ENCODE assay signal across 10 mouse cellular contexts in genomic region chr2:170193850-170194249, GRCm38 (mm10). TPM values are rescaled to one million over a fixed set of nuclear protein-coding genes. Genes with fewer than 3 reads are reported as not detected.
A peak's percentile ranks its signal among the peaks of the same experiment; 100 is the strongest.
DNase-seq lines count a peak whose midpoint lies in the region; ATAC-seq and TF ChIP-seq lines count a peak whose summit lies in the region.
"Had no signal": no experiment of that assay in that cellular context is flagged by ENCODE, and none has a peak within 500 bp of the region (broad histone marks: within the 10 kb centered on the region; RNA-seq: fewer than 3 reads in every experiment).

No protein-coding gene starts in this region.

- H3K4me3 ChIP-seq in kidney, embryonic 15.5 days (replicated peaks): peak overlapping the region; percentile 33
- H3K4me3 ChIP-seq in brown adipose tissue, adult 24 weeks (ENCODE audit: insufficient read depth, low read depth, low read length): peak overlapping the region; percentile 18; the same call in 1 of the 2 replicates
- H3K4me3 ChIP-seq in hindbrain, embryonic 14.5 days (replicated peaks; ENCODE audit: low read length): 0 out of 2 replicates have a peak overlapping the region, but pooled peaks have one; percentile 4
- H3K4me3 ChIP-seq in midbrain, postnatal 0 days (ENCODE audit: low read depth, low read length): 0 out of 2 replicates have a peak overlapping the region, but pooled peaks have one; percentile 8

- no peak for TF ChIP-seq CTCF in midbrain, postnatal 0 days (IDR thresholded peaks at IDR 0.05)

- peak overlapping the region; percentile 59 for H3K4me2 ChIP-seq in kidney, embryonic 15.5 days
- H3K4me2 ChIP-seq in hindbrain, embryonic 14.5 days (replicated peaks): peak overlapping the region; percentile 50
- peak overlapping the region; percentile 43 for H3K4me2 ChIP-seq in midbrain, postnatal 0 days (ENCODE audit: low read depth, low read length, poor library complexity, severe bottlenecking)

- H3K36me3 ChIP-seq in kidney, embryonic 15.5 days: no peaks in the 10 kb centered on the region
- H3K36me3 ChIP-seq in hindbrain, embryonic 14.5 days (replicated peaks; ENCODE audit: control insufficient read depth, insufficient read depth): no peaks in the 10 kb centered on the region
- H3K36me3 ChIP-seq in midbrain, postnatal 0 days (ENCODE audit: insufficient read depth, low read length): no peaks in the 10 kb centered on the region
- H3K36me3 ChIP-seq: limb, embryonic 10.5 days had no signal

- WGBS in kidney, embryonic 15.5 days: 35% methylated on average over 6 of the region's 6 CpGs
- 18% methylated on average over 6 of the region's 6 CpGs for WGBS in hindbrain, embryonic 14.5 days
- 19% methylated on average over 6 of the region's 6 CpGs for WGBS in midbrain, postnatal 0 days

- DNase-seq in kidney, adult 9 months: no peak
- DNase-seq in hindbrain, embryonic 14.5 days (ENCODE audit: low spot score): peak; percentile 29
- DNase-seq in midbrain, postnatal 0 days (ENCODE audit: low spot score): no peak
- DNase-seq in thymus, postnatal 10 days (ENCODE audit: low spot score in 2 of 2): no peak
- no peak for DNase-seq in layer of hippocampus, adult 11-12 months (ENCODE audit: low spot score)
- DNase-seq in left cerebral cortex, postnatal 10 days (ENCODE audit: extremely low spot score in 1 of 2, low spot score in 2 of 2): no peak
- DNase-seq: cerebellum, adult 9-10 months had no signal

- no peaks in the 10 kb centered on the region for H3K27me3 ChIP-seq in kidney, embryonic 15.5 days
- H3K27me3 ChIP-seq in hindbrain, embryonic 14.5 days (ENCODE audit: control insufficient read depth, insufficient read depth, low read length): no peaks in the 10 kb centered on the region
- H3K27me3 ChIP-seq in midbrain, postnatal 0 days (ENCODE audit: insufficient read depth, low read length): no peaks in the 10 kb centered on the region

- no peak overlapping the region; the same call in 1 of the 2 replicates for H3K27ac ChIP-seq in kidney, embryonic 15.5 days
- H3K27ac ChIP-seq in brown adipose tissue, adult 24 weeks (replicated peaks; ENCODE audit: low read depth, low read length): no peak overlapping the region
- H3K27ac ChIP-seq in hindbrain, embryonic 14.5 days: peak overlapping the region; percentile 84
- peak overlapping the region; percentile 52; the same call in 1 of the 2 replicates for H3K27ac ChIP-seq in midbrain, postnatal 0 days (ENCODE audit: low read depth, low read length)

- peaks cover 21% of the 10 kb centered on the region for H3K4me1 ChIP-seq in kidney, embryonic 15.5 days
- H3K4me1 ChIP-seq in brown adipose tissue, adult 24 weeks (ENCODE audit: control insufficient read depth, insufficient read depth, insufficient read length, low read length): no peaks in the 10 kb centered on the region; the same call in 1 of the 2 replicates
- peaks cover 16% of the 10 kb centered on the region; the same call in 1 of the 2 replicates for H3K4me1 ChIP-seq in hindbrain, embryonic 14.5 days (replicated peaks; ENCODE audit: control insufficient read depth, insufficient read depth, low read length)
- no peaks in the 10 kb centered on the region; the same call in 1 of the 2 replicates for H3K4me1 ChIP-seq in midbrain, postnatal 0 days (ENCODE audit: insufficient read depth, low read length)

- 0 out of 2 replicates have a peak overlapping the region, but pooled peaks have one; percentile 17 for H3K9ac ChIP-seq in kidney, embryonic 15.5 days
- peak overlapping the region; percentile 54 for H3K9ac ChIP-seq in hindbrain, embryonic 14.5 days
- H3K9ac ChIP-seq in midbrain, postnatal 0 days (replicated peaks; ENCODE audit: low read length, poor library complexity, severe bottlenecking): peak overlapping the region; percentile 10; the same call in 1 of the 2 replicates

- H3K9me3 ChIP-seq in kidney, embryonic 15.5 days (replicated peaks): no peaks in the 10 kb centered on the region
- no peaks in the 10 kb centered on the region for H3K9me3 ChIP-seq in hindbrain, embryonic 14.5 days (ENCODE audit: control insufficient read depth, low read length)
- no peaks in the 10 kb centered on the region for H3K9me3 ChIP-seq in midbrain, postnatal 0 days (ENCODE audit: low read length)
- H3K9me3 ChIP-seq: limb, embryonic 10.5 days had no signal

- no peak for ATAC-seq in kidney, embryonic 15.5 days (replicated peaks; ENCODE audit: low FRiP score)
- 0 out of 2 replicates have a peak, but pooled peaks have one; percentile 19 for ATAC-seq in hindbrain, embryonic 14.5 days (ENCODE audit: low FRiP score)
- no peak for ATAC-seq in midbrain, postnatal 0 days (ENCODE audit: low FRiP score)

- intact Hi-C loops in left cerebral cortex, postnatal 10 days (cut with DNase I): no loop called here

RNA-seq across cellular contexts. Expression of gene Zfp217, which starts 45.9 kb away (rescaled TPM):
- polyA plus RNA-seq in kidney, embryonic 15.5 days (2015; fragmentation: Nextera tagmentation; extraction: Ambion mirVana): 4.7 and 5.0 TPM in 2 replicates
- polyA plus RNA-seq in brown adipose tissue, adult 24 weeks (2012; ENCODE audit: insufficient read depth, insufficient read length, missing spikeins): 5.3 and 7.2 TPM in 2 replicates
- 0.98 and 1.5 TPM in 2 replicates for polyA plus RNA-seq in hindbrain, embryonic 14.5 days (2014; fragmentation: Nextera tagmentation; extraction: Ambion mirVana)
- total RNA-seq in midbrain, postnatal 0 days (2014; rRNA removed): 3.7 and 3.8 TPM in 2 replicates
- polyA plus RNA-seq in midbrain, postnatal 0 days (2015; fragmentation: Nextera tagmentation; extraction: Ambion mirVana): 0.44 and 0.49 TPM in 2 replicates
- 1 to 10 TPM; 4.1 TPM for total RNA-seq in left cerebral cortex, postnatal 10 days (2021)

Comparison
In these comparisons a context has a peak if more than half of its experiments do, and no peak if none do; other contexts are left out.
1. H3K27ac ChIP-seq: peak in hindbrain, embryonic 14.5 days (single experiment) and midbrain, postnatal 0 days (single experiment); none in kidney, embryonic 15.5 days (single experiment) and brown adipose tissue, adult 24 weeks (single experiment).
2. Peak in every context shown above with its lines, with median percentiles within 50 percentile points of each other: H3K4me2 ChIP-seq, H3K4me3 ChIP-seq and H3K9ac ChIP-seq.